Mouse (Mus musculus) forebrain, embryonic 14.5 days (tissue): ENCODE results near the gene Mbnl2. TPM values are rescaled to one million over a fixed set of nuclear protein-coding genes. Genes with fewer than 3 reads are reported as not detected.
A peak's percentile ranks its signal among the peaks of the same experiment; 100 is the strongest.

Experiments used
- ATAC-seq: fragments of 200-750 bp; cut with Nextera tagmentation; 2 replicates; pipeline ENCODE4 v1.8.0; 2017; ENCODE audit warnings: mild to moderate bottlenecking, moderate library complexity
- DNase-seq: peaks from one replicate; pipeline ENCODE4 v3.0.0-alpha.2; 2015; ENCODE audit warnings: low spot score
- H3K27ac ChIP-seq: fragments of 300-500 bp; sonication (generic); 2 replicates; pipeline ENCODE4 v1.5.1; 2014; ENCODE audit warnings: low read depth, mild to moderate bottlenecking, control low read depth, low read length, moderate library complexity
- H3K27me3 ChIP-seq: fragments of 300-500 bp; sonication (generic); replicated peaks from 2 replicates; pipeline ENCODE4 v1.6.1; 2014; ENCODE audit warnings: low read length, control low read depth, mixed read lengths; ENCODE audit not compliant: control insufficient read depth, insufficient read depth
- H3K36me3 ChIP-seq: fragments of 300-500 bp; sonication (generic); 2 replicates; pipeline ENCODE4 v1.6.1; 2014; ENCODE audit warnings: low read length, control low read depth; ENCODE audit not compliant: control insufficient read depth, insufficient read depth
- H3K4me1 ChIP-seq: fragments of 300-500 bp; sonication (generic); 2 replicates; pipeline ENCODE4 v1.6.1; 2014; ENCODE audit warnings: antibody characterized with exemption, low read length, control low read depth; ENCODE audit not compliant: control insufficient read depth, insufficient read depth
- H3K4me2 ChIP-seq: fragments of 300-500 bp; sonication (generic); 2 replicates; pipeline ENCODE4 v1.6.1; 2014; ENCODE audit warnings: mild to moderate bottlenecking, control low read depth, low read length
- H3K4me3 ChIP-seq: fragments of 300-500 bp; sonication (generic); 2 replicates; pipeline ENCODE4 v1.5.1; 2014; ENCODE audit warnings: low read depth, low read length, control low read depth
- H3K9ac ChIP-seq: fragments of 300-500 bp; sonication (generic); 2 replicates; pipeline ENCODE4 v1.6.1; 2014; ENCODE audit warnings: mild to moderate bottlenecking, low read length, control low read depth, moderate library complexity
- H3K9me3 ChIP-seq: fragments of 300-500 bp; sonication (generic); replicated peaks from 2 replicates; pipeline ENCODE4 v1.6.1; 2016; ENCODE audit warnings: low read length, control low read depth, mixed read lengths; ENCODE audit not compliant: control insufficient read depth
- WGBS: fragments of 180-500 bp; shearing (Covaris S2); extraction: QIAGEN DNeasy Blood & Tissue Kit; methylation state at CpG from one replicate; pipeline ENCODE4 v1.1.7; 2014; 5-methylcytosine and 5-hydroxymethylcytosine counted together
- polyA plus RNA-seq: library from polyadenylated mRNA; unstranded; fragments of >200 nt; fragmentation: Nextera tagmentation; extraction: Ambion mirVana; gene quantifications from 2 replicates; pipeline ENCODE4 v1.2.1, GENCODE M21; 2014

Mbnl2 gene
- 21.6 and 27.8 TPM in 2 replicates for polyA plus RNA-seq

DNA sequence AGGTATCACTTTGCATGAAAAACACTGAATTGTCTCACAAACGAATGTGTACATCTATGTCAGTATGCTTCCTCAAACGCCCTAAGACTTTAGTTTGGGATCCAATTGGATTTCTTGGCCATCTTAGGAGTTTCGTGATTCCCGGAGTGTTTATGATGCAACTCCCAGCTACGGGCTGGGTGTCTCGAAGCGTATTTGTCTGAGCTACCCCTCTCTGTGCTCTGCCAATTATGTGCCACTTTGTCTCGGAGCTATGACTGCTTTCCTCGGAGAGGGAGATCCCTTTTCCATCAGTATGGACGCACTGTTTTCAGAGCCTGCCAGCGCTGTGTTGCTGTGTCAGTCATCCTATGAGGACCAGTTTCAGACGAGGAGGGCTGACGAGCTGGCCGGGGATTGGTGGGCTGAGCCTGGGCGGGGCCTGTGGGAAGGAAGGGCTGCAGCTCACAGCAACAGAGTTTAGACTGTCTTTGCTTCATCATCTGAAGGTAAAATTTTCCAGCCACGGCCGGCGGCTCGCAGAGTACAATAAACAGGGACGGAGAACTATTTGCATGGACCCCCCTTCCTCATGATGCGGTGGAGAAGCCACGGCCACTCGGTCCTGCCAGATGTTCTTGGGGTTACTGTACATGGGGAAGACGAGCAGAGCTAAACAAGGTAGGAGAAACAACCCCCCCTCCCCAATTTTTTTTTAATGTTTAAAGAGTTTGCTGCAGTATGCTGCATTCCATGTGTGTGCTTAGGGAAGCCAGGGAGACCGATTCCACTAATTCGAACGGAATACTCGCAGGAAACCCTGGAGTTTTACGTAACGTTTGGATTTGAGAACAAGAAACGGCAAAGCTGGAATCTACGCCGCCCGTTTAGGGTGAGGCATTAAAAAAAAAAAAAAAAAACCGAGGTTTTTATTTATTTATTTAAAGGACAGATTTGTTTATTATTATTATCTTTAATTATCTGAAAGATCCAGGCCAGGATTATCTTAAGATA is at the start of gene Mbnl2:
Gene Mbnl2, plus strand, starts transcription at position 424 of the 993 bp plus-strand sequence.
- ATAC-seq (peak; percentile 99), DNase-seq (peak; percentile 97)
- Histone ChIP-seq H3K4me3 (peak within 1 kb of the TSS; percentile 59), H3K4me2 (peak within 1 kb of the TSS; percentile 68), H3K36me3 (no peaks in the 10 kb centered on the region), H3K27ac (peak within 1 kb of the TSS; percentile 78), H3K9ac (peak within 1 kb of the TSS; percentile 64), H3K9me3 (no peaks in the 10 kb centered on the region), H3K4me1 (peaks cover 40% of the 10 kb centered on the region), H3K27me3 (no peaks in the 10 kb centered on the region)
- under 1% methylated on average over 35 of the region's 35 CpGs for WGBS

DNA sequence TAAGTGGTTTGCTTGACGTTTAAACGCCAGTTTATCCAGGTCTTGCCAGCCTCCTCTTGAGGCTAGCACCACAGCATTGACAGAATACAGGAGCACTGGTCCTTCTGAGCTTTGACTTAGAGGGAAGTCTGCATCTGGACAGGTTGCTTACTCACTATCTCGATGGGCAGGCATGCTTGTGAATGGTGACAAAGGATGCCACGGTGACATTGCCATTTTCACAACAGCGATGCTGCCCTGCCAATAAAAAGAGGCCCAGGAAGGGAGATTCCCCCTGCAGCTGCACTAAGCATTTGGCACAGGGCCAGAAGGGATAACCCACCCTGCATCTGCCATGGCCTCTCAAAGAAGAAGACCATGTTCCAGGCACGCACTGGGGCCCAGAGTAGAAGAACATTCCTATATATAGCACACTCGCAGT is 43.4 kb upstream of the Mbnl2 start:
- peak; percentile 44; the same call in 1 of the 2 replicates for ATAC-seq

DNA sequence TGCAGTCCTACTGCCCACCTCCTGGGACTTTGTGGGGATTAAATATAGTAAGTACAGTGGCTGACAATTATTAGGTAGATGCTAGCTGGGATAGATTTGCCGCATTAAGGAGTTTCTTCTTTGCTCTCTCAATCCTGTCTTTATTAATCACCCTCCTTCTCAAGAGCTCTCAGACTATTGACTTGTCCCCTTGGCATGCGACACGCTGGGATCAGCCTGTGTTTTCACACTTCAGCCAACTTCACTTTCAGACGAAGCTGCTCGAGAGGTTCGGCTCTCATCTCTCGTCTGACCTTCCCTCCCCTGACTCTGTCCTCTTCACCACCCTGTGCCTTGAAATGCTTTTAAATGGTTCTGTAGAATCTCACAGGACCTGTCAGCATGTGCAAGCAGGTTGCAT is 39.9 kb upstream of the Mbnl2 start:
- Histone ChIP-seq H3K4me1 (no peaks in the 10 kb centered on the region), H3K4me2 (no peak overlapping the region), H3K27me3 (no peaks in the 10 kb centered on the region), H3K9me3 (no peaks in the 10 kb centered on the region), H3K9ac (no peak overlapping the region), H3K36me3 (no peaks in the 10 kb centered on the region), H3K4me3 (no peak overlapping the region), H3K27ac (no peak overlapping the region)
- ATAC-seq (no peak), DNase-seq (no peak)
- 83% methylated on average over 7 of the region's 7 CpGs for WGBS

More for the DNA sequence above, 43.4 kb upstream of the Mbnl2 start:
- no peaks in the 10 kb centered on the region for H3K4me1 ChIP-seq
- no peaks in the 10 kb centered on the region for H3K9me3 ChIP-seq
- no peak overlapping the region for H3K27ac ChIP-seq
- DNase-seq = peak; percentile 45
- H3K27me3 ChIP-seq = no peaks in the 10 kb centered on the region
- H3K36me3 ChIP-seq = no peaks in the 10 kb centered on the region
- no peak overlapping the region for H3K4me3 ChIP-seq
- H3K4me2 ChIP-seq = no peak overlapping the region
- WGBS = 57% methylated on average over 7 of the region's 7 CpGs
- H3K9ac ChIP-seq = no peak overlapping the region

DNA sequence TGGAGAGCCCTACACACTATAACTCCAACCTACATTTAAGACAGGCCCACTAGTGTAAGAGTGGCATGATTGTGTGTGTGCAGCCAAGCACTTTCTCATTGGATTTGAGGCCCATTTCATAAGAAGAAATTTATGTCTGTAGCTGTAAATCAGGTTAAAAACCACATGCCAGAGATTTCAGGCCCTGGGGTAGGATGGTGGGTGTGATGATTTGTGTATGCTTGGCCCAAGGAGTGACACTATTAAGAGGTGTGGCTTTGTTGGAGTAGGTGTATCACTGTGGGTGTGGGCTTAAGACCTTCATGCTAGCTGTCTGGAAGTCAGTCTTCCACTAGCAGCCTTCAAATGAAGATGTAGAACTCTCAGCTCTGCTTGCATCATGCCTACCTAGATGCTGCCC is 37.0 kb upstream of the Mbnl2 start:
- no peak overlapping the region for H3K9ac ChIP-seq
- no peaks in the 10 kb centered on the region for H3K4me1 ChIP-seq
- no peaks in the 10 kb centered on the region for H3K36me3 ChIP-seq
- H3K4me3 ChIP-seq = no peak overlapping the region
- DNase-seq = no peak
- ATAC-seq = no peak
- no peaks in the 10 kb centered on the region for H3K9me3 ChIP-seq
- H3K27ac ChIP-seq = no peak overlapping the region
- no peak overlapping the region for H3K4me2 ChIP-seq
- H3K27me3 ChIP-seq = no peaks in the 10 kb centered on the region

DNA sequence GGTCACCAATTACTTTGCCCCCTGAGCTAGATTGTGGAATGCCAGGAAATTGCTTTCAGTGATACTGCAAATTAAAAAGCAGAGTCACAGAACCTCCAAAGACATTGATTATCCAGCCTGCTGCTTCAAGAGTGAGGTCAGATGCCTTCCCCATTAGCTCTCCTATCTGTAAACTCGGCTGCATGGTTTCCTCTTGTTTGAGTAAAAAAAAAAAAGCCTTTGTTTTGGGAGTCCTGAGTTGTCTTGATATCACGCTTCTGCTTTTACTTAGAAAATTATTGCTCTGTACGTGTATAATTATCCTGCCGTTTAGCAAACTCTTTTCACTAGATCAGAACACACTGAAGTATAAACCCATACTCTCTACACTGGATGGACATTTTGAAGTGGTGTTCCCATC is 35.3 kb upstream of the Mbnl2 start:
- DNase-seq (no peak), ATAC-seq (no peak)
- Histone ChIP-seq H3K27ac (no peak overlapping the region), H3K4me2 (no peak overlapping the region), H3K4me3 (no peak overlapping the region), H3K27me3 (no peaks in the 10 kb centered on the region), H3K36me3 (no peaks in the 10 kb centered on the region), H3K9me3 (no peaks in the 10 kb centered on the region), H3K4me1 (no peaks in the 10 kb centered on the region), H3K9ac (no peak overlapping the region)
- 62% methylated on average over 4 of the region's 4 CpGs for whole genome bisulfite sequencing

DNA sequence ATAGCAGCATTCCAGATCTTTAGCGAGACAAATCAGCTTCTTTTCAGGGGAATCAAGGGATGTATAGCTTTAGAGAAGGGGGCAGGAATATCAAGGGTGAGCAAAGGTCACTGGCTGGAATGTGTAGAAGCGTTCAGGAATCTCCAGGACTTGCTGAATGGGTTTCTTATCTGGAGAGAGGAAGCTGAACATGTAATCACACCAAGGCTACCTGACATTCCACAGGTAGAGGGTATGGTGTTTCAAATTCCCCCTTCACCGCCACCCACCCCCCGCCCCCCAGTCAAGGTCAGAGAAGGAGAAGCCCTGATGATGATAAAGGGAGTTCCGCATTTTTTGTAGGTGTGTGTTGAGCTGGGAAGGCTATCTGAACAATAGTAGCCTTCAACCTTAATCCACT is 32.8 kb upstream of the Mbnl2 start:
- Histone ChIP-seq H3K9ac (no peak overlapping the region), H3K27me3 (no peaks in the 10 kb centered on the region), H3K9me3 (no peaks in the 10 kb centered on the region), H3K4me3 (no peak overlapping the region), H3K4me1 (no peaks in the 10 kb centered on the region), H3K36me3 (no peaks in the 10 kb centered on the region), H3K27ac (no peak overlapping the region), H3K4me2 (no peak overlapping the region)
- WGBS = 69% methylated on average over 5 of the region's 5 CpGs
- no peak for DNase-seq
- no peak for ATAC-seq

DNA sequence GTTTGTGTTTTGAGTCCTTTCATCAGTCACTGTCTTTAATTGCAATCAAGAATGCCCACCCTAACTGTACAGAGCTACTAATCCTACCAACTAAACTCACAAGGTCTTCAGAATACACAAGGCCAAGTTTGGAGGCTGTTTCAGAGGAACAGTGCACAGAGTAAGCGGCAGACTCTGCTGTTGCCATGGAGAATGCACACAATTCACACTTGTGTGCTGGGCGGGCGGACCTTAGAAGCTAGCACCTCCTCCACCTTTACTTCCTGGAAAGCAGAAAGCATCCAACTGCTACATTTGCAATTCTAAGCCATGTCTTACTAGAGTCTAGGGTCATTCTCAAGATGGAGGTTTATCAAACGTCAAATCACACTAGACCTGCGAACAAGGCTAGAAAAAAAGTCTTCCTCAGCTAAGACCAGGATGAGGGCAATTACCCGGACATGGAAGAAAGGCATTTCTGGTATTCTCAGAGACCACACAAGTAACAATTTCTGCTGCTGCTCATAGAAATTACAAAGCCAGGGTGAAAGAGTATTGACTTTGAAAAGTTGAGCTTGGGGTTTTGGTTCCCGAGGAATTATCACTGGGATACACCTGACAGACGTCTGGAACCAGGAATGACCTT is 30.3 kb upstream of the Mbnl2 start:
- DNase-seq (no peak), ATAC-seq (no peak)
- Histone ChIP-seq H3K9me3 (no peaks in the 10 kb centered on the region), H3K27me3 (no peaks in the 10 kb centered on the region), H3K4me3 (no peak overlapping the region), H3K27ac (no peak overlapping the region), H3K9ac (no peak overlapping the region), H3K4me1 (no peaks in the 10 kb centered on the region), H3K36me3 (no peaks in the 10 kb centered on the region), H3K4me2 (no peak overlapping the region)
- WGBS = 67% methylated on average over 8 of the region's 8 CpGs

DNA sequence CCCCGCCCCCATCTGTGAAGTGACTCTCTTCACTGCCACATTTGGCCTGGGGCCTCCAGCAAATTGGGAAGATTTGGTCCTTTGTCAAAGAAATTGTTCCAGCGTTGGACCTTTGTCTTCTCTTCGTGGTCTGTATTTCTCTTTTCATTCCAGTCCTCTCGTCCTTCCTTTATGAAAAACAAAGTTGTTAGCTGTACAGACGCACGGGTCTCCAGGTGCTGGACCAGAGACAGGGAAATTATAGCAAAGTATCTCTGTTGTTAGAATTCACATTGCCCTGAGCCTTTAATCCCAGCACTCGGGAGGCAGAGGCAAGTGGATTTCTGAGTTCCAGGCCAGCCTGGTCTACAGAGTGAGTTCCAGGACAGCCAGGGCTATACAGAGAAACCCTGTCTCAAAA is 22.1 kb upstream of the Mbnl2 start:
- Histone ChIP-seq H3K27ac (no peak overlapping the region), H3K9ac (no peak overlapping the region), H3K4me3 (no peak overlapping the region), H3K36me3 (no peaks in the 10 kb centered on the region), H3K4me2 (no peak overlapping the region), H3K9me3 (no peaks in the 10 kb centered on the region), H3K27me3 (no peaks in the 10 kb centered on the region), H3K4me1 (no peaks in the 10 kb centered on the region)
- 69% methylated on average over 7 of the region's 7 CpGs for WGBS
- DNase-seq (no peak), ATAC-seq (no peak)

DNA sequence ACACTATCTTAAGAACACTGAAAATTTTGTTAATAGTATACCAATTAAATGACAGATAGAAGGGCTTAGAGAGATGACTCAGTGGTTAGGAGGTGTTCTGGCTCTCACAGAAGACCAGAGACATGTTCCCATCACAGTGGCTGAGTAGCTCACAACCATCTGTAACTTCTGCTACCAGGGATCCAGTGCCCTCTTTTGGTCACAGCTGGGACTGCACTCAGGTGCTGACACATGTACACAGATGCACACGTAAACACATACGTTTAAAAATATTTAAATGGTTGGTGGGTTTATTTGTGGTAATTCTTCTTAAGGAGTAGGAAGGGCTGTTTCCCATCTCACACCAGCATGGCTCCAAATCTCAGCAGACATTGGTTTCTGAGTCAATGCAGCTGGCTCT is 19.3 kb upstream of the Mbnl2 start:
- H3K4me1 ChIP-seq = no peaks in the 10 kb centered on the region
- no peak overlapping the region for H3K4me2 ChIP-seq
- H3K36me3 ChIP-seq = no peaks in the 10 kb centered on the region
- DNase-seq = no peak
- H3K4me3 ChIP-seq = no peak overlapping the region
- H3K9me3 ChIP-seq = no peaks in the 10 kb centered on the region
- WGBS = 99% methylated on average over 2 of the region's 2 CpGs
- H3K9ac ChIP-seq = no peak overlapping the region
- no peak overlapping the region for H3K27ac ChIP-seq
- H3K27me3 ChIP-seq = no peaks in the 10 kb centered on the region
- ATAC-seq = no peak
